Mouse (Mus musculus): Measurements from ENCODE around the gene Idh2. TPM values are rescaled to one million over a fixed set of nuclear protein-coding genes. Genes with fewer than 3 reads are reported as not detected.
A peak's percentile ranks its signal among the peaks of the same experiment; 100 is the strongest.

Gene Idh2
- polyA plus RNA-seq, 1 experiment from 2014 or later = 183 TPM

DNA sequence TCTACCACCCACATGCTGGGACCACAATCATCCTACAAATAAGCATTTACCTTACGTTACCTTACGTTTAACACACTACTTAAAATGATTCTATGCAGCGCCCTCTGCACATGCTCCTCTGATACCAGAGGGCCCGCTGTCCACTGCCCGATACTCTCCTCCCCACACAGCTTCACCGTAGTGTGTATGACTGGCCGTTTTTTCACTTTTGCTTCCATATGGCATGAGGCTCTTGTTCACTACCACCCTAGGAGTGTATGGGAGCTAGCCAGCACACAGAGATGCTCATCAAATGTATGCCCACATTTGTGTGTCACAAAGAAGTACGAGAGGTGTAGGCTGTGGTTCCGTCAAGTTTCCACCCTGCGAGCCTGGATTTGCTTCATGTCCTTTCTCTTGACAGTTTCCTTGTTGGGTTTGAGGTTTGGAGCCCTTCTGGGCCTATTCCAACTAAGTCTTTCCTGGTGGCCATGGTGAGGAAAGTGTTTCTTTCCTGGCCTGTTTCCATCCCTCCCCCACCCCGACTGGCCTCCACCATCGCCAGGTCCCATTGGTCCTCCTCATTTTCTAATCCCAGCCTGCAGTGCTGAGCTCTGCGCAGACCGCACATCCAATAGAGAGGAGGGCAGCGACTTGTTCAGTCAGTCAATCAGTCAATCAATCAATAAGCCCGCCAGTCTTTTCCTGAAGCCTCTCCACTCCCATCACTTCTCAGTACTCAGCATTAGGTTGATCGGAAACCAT is 52.9 kb downstream of the Idh2 start:
- Histone ChIP-seq H3K4me2 (ENCODE audit: low read depth, low read length) (no peak overlapping the region), H3K9me3 (ENCODE audit: low read length) (no peaks in the 10 kb centered on the region), H3K27me3 (ENCODE audit: insufficient read depth, low read length) (no peaks in the 10 kb centered on the region), H3K9ac (replicated peaks) (no peak overlapping the region), H3K27ac (ENCODE audit: low read depth) (no peak overlapping the region), H3K36me3 (replicated peaks; ENCODE audit: insufficient read depth, low read length) (0 out of 2 replicates have a peak, but pooled peaks cover 4% of the 10 kb centered on the region), H3K4me1 (ENCODE audit: insufficient read depth) (peaks cover 45% of the 10 kb centered on the region), H3K4me3 (ENCODE audit: low read depth, low read length) (no peak overlapping the region)
- ATAC-seq = no peak
- no peak for TF ChIP-seq CTCF (IDR thresholded peaks at IDR 0.05; ENCODE audit: low read depth)
- no peak for TF ChIP-seq EP300 (IDR thresholded peaks at IDR 0.05; ENCODE audit: low read depth)
- WGBS (ENCODE audit: insufficient replicate concordance) = 83% methylated on average over 17 of the region's 17 CpGs
- DNase-seq = no peak

DNA sequence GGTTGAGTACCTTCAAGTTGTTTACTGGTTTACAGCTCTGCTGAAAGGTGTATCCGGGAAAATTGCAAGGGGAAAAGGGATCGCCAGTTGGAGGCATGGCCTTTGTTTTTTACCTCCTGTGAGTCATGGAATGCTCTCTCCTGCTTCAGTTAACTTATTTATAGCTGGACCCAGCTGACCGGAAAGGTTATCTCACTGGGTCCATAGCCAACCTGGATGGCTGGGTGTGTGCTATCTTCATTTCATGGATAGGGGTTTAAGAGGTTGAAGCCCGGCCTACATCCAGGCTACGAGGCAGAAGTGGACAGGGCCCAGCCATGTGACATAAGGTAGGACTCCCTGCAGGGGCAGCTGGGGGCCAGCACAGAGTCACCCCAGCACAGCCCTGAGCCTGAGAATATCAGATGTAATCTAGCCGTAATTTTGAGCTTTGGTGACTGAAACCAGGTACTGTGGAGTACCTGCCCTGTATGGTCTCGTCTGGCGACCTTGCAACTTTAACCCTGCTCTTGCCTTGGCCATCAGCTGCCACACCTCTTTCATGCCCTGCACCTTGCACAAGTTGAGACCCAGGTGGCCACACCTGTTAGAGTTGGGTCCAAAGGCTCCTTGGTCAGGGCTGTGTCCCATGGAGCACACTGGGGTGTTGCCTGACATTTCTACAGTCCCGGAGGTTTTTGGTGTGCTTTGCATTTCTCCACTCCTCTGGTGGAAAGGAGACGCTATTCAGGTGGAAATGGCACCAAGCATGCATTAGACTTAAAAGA is 55.0 kb downstream of the Idh2 start:
- no peak for ATAC-seq
- DNase-seq = no peak
- no peaks in the 10 kb centered on the region for H3K9me3 ChIP-seq (ENCODE audit: low read length)
- TF ChIP-seq CTCF (IDR thresholded peaks at IDR 0.05; ENCODE audit: low read depth) = no peak
- no peak for TF ChIP-seq EP300 (IDR thresholded peaks at IDR 0.05; ENCODE audit: low read depth)
- no peak overlapping the region for H3K9ac ChIP-seq (replicated peaks)
- H3K27ac ChIP-seq (ENCODE audit: low read depth) = 0 out of 2 replicates have a peak overlapping the region, but pooled peaks have one; percentile 9
- peaks cover 62% of the 10 kb centered on the region for H3K4me1 ChIP-seq (ENCODE audit: insufficient read depth)
- WGBS (ENCODE audit: insufficient replicate concordance) = 60% methylated on average over 10 of the region's 10 CpGs
- no peak overlapping the region for H3K4me3 ChIP-seq (ENCODE audit: low read depth, low read length)
- H3K27me3 ChIP-seq (ENCODE audit: insufficient read depth, low read length) = no peaks in the 10 kb centered on the region
- 0 out of 2 replicates have a peak, but pooled peaks cover 4% of the 10 kb centered on the region for H3K36me3 ChIP-seq (replicated peaks; ENCODE audit: insufficient read depth, low read length)
- H3K4me2 ChIP-seq (ENCODE audit: low read depth, low read length) = no peak overlapping the region

DNA sequence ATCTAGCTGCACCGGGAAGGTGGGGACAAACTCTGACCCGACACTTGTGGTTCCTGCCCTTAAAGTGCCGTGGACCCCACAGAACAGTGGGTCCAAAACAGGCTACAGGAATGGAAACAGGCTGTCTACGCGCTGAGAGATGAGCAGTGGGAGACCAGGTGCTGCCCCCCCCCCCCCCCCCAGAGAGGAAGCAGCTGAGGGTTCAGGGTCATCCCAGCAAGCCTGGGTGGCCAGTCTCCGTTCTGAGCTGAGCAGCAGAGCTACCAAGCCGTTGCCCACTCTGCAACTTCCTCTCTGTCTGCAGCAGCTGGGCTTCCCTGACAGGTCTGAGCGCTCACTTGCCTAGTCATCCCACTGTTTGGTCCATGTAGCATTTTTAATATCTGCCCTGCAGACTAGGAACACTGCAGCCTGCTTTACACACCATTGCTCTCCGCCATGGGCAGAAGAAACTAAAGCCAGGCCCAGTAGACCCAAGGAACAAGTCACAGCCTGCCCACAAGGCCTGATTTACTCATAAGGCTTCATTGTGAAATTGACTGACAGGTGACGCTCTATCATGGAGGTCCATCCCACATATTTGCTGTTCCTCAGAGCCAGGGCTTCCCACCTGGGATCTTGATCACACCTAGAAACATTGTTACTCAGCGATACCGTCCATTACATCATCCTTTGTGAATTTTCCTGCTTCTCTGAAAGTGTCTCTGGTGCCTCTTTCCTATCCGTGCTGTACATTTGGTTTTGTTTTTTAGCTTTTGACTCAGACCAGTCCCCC is 55.9 kb downstream of the Idh2 start:
- Histone ChIP-seq H3K36me3 (replicated peaks; ENCODE audit: insufficient read depth, low read length) (0 out of 2 replicates have a peak, but pooled peaks cover 4% of the 10 kb centered on the region), H3K9ac (replicated peaks) (no peak overlapping the region), H3K27me3 (ENCODE audit: insufficient read depth, low read length) (no peaks in the 10 kb centered on the region), H3K9me3 (ENCODE audit: low read length) (no peaks in the 10 kb centered on the region), H3K4me1 (ENCODE audit: insufficient read depth) (peaks cover 58% of the 10 kb centered on the region), H3K27ac (ENCODE audit: low read depth) (peak overlapping the region; percentile 91), H3K4me2 (ENCODE audit: low read depth, low read length) (peak overlapping the region; percentile 42; the same call in 1 of the 2 replicates), H3K4me3 (ENCODE audit: low read depth, low read length) (no peak overlapping the region)
- TF ChIP-seq EP300 (IDR thresholded peaks at IDR 0.05; ENCODE audit: low read depth) (no peak), CTCF (IDR thresholded peaks at IDR 0.05; ENCODE audit: low read depth) (no peak)
- DNase-seq = peak; percentile 40
- ATAC-seq = no peak
- 35% methylated on average over 13 of the region's 13 CpGs for WGBS (ENCODE audit: insufficient replicate concordance)

DNA sequence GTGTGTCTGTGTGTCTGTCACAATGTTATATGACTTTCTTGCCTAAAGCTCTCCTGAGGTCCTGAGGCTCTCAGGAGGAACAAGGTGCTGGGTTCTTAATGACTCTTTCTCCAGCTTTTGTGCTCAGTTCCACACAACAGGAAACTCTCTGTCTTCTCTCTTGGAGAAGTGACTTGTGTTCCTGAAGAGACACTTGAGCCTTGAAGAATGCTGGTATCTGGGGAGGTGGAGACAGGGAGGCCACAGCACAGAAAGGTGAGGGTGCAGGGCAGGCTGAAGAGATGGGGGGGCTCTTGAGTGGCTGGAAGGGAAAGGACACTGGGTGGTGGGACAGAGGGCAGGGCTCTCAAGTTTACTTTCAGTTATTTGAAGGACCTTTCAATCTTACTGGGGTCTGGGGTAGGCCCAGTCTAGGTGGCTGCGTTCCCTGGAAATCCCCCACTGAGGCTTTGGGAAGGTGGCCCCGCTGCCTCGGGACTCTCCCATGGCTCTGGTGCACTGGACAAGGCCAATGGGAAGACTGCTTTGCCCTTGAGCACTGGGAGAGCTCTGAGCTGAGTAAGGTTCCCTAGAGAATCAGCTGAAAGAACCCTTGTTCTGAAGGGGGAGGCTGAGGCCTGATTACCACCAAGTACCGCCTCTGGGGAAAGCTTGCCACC is 56.7 kb downstream of the Idh2 start:
- Histone ChIP-seq H3K27me3 (ENCODE audit: insufficient read depth, low read length) (no peaks in the 10 kb centered on the region), H3K4me2 (ENCODE audit: low read depth, low read length) (peak overlapping the region; percentile 42; the same call in 1 of the 2 replicates), H3K9ac (replicated peaks) (peak overlapping the region; percentile 30; the same call in 1 of the 2 replicates), H3K9me3 (ENCODE audit: low read length) (no peaks in the 10 kb centered on the region), H3K4me1 (ENCODE audit: insufficient read depth) (peaks cover 55% of the 10 kb centered on the region), H3K27ac (ENCODE audit: low read depth) (peak overlapping the region; percentile 91), H3K4me3 (ENCODE audit: low read depth, low read length) (no peak overlapping the region), H3K36me3 (replicated peaks; ENCODE audit: insufficient read depth, low read length) (0 out of 2 replicates have a peak, but pooled peaks cover 4% of the 10 kb centered on the region)
- WGBS (ENCODE audit: insufficient replicate concordance) = 48% methylated on average over 4 of the region's 4 CpGs
- DNase-seq = no peak
- ATAC-seq = no peak
- TF ChIP-seq CTCF (IDR thresholded peaks at IDR 0.05; ENCODE audit: low read depth) = no peak
- TF ChIP-seq EP300 (IDR thresholded peaks at IDR 0.05; ENCODE audit: low read depth) = no peak

DNA sequence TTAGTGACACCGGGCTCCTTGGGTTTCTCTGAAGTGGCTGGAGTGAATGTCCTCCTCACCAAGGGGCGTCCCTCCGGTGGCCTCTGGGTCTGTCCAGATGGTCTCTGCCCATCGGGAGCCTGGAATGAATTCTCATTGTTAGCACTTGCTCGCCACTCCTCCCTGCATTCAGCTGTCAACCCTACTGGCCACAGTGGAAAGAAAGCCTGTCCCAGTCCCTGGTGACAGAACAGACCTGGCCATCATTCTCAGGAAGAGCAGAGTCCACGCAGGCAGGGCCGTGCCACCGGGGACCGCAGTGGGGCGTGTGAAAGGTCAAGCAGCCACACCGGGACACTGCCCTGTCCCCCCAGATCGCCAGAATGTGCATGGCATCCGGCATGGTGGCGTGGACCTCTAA is 57.4 kb downstream of the Idh2 start:
- Histone ChIP-seq H3K4me3 (ENCODE audit: low read depth, low read length) (no peak overlapping the region), H3K4me2 (ENCODE audit: low read depth, low read length) (peak overlapping the region; percentile 42; the same call in 1 of the 2 replicates), H3K9me3 (ENCODE audit: low read length) (no peaks in the 10 kb centered on the region), H3K9ac (replicated peaks) (peak overlapping the region; percentile 44; the same call in 1 of the 2 replicates), H3K4me1 (ENCODE audit: insufficient read depth) (peaks cover 60% of the 10 kb centered on the region), H3K36me3 (replicated peaks; ENCODE audit: insufficient read depth, low read length) (0 out of 2 replicates have a peak, but pooled peaks cover 4% of the 10 kb centered on the region), H3K27ac (ENCODE audit: low read depth) (peak overlapping the region; percentile 91), H3K27me3 (ENCODE audit: insufficient read depth, low read length) (no peaks in the 10 kb centered on the region)
- peak; percentile 41 for DNase-seq
- 40% methylated on average over 14 of the region's 14 CpGs for WGBS (ENCODE audit: insufficient replicate concordance)
- ATAC-seq = peak; percentile 58
- TF ChIP-seq EP300 (IDR thresholded peaks at IDR 0.05; ENCODE audit: low read depth) (no peak), CTCF (IDR thresholded peaks at IDR 0.05; ENCODE audit: low read depth) (0 out of 2 replicates have a peak, but pooled peaks have one; percentile 2)

Data from liver, postnatal 0 days (tissue).